Mouse (Mus musculus) heart, embryonic 11.5 days (tissue): Measurements from ENCODE around the gene Gm9733. TPM values are rescaled to one million over a fixed set of nuclear protein-coding genes. Genes with fewer than 3 reads are reported as not detected.

Source experiments
- ATAC-seq: fragments of 200-750 bp; cut with Nextera tagmentation; replicated peaks from 2 replicates; pipeline ENCODE4 v1.8.0; 2017; ENCODE audit warnings: moderate library complexity; ENCODE audit not compliant: insufficient number of reproducible peaks, low FRiP score, low TSS enrichment
- H3K27ac ChIP-seq: fragments of 300-500 bp; sonication (generic); 2 replicates; pipeline ENCODE4 v1.5.1; 2014; ENCODE audit warnings: mild to moderate bottlenecking, low read depth, low read length
- H3K27me3 ChIP-seq: fragments of 300-500 bp; sonication (generic); 2 replicates; pipeline ENCODE4 v1.6.1; 2014; ENCODE audit warnings: mild to moderate bottlenecking, low read length, mixed read lengths; ENCODE audit not compliant: control insufficient read depth, insufficient read depth
- H3K36me3 ChIP-seq: fragments of 300-500 bp; sonication (generic); 2 replicates; pipeline ENCODE4 v1.6.1; 2014; ENCODE audit warnings: mild to moderate bottlenecking, low read length, moderate library complexity, mixed read lengths; ENCODE audit not compliant: control insufficient read depth, insufficient read depth
- H3K4me1 ChIP-seq: fragments of 300-500 bp; sonication (generic); 2 replicates; pipeline ENCODE4 v1.6.1; 2014; ENCODE audit warnings: low read length; ENCODE audit not compliant: control insufficient read depth, insufficient read depth
- H3K4me2 ChIP-seq: fragments of 300-500 bp; sonication (generic); 2 replicates; pipeline ENCODE4 v1.6.1; 2014; ENCODE audit warnings: mild to moderate bottlenecking, moderate library complexity
- H3K4me3 ChIP-seq: fragments of 300-500 bp; sonication (generic); 2 replicates; pipeline ENCODE4 v1.5.1; 2014; ENCODE audit warnings: low read depth, low read length
- H3K9ac ChIP-seq: fragments of 300-500 bp; sonication (generic); 2 replicates; pipeline ENCODE4 v1.6.1; 2014; ENCODE audit warnings: mild to moderate bottlenecking, low read depth, low read length, moderate library complexity
- H3K9me3 ChIP-seq: fragments of 300-500 bp; sonication (generic); replicated peaks from 2 replicates; pipeline ENCODE4 v1.6.1; 2016; ENCODE audit warnings: low read length; ENCODE audit not compliant: control insufficient read depth
- WGBS: fragments of 180-500 bp; shearing (Covaris S2); extraction: QIAGEN DNeasy Blood & Tissue Kit; methylation state at CpG from one replicate; pipeline ENCODE4 v1.1.7; 2014; ENCODE audit not compliant: insufficient replicate concordance; 5-methylcytosine and 5-hydroxymethylcytosine counted together
- polyA plus RNA-seq: library from polyadenylated mRNA; unstranded; fragments of >200 nt; fragmentation: Nextera tagmentation; extraction: Ambion mirVana; gene quantifications from 2 replicates; pipeline ENCODE4 v1.2.1, GENCODE M21; 2014

The Gm9733 gene
- polyA plus RNA-seq, 1 experiment from 2014 or later: not detected

GRCm38 (mm10) chr3:15275899-15276526 lies 56.1 kb downstream of the Gm9733 start:
- 69% methylated on average over 5 of the region's 5 CpGs for WGBS
- Histone ChIP-seq H3K4me2 (no peak overlapping the region), H3K9me3 (no peaks in the 10 kb centered on the region), H3K27ac (no peak overlapping the region), H3K9ac (no peak overlapping the region), H3K36me3 (no peaks in the 10 kb centered on the region), H3K4me3 (no peak overlapping the region), H3K4me1 (no peaks in the 10 kb centered on the region), H3K27me3 (no peaks in the 10 kb centered on the region)
- ATAC-seq: no peak

GRCm38 (mm10) chr3:15264450-15264849 lies 67.7 kb downstream of the Gm9733 start:
- H3K36me3 ChIP-seq: no peaks in the 10 kb centered on the region
- no peak overlapping the region for H3K4me3 ChIP-seq
- no peak overlapping the region for H3K27ac ChIP-seq
- 11% methylated on average over 3 of the region's 3 CpGs for WGBS
- H3K27me3 ChIP-seq: no peaks in the 10 kb centered on the region
- H3K4me2 ChIP-seq: no peak overlapping the region
- no peaks in the 10 kb centered on the region for H3K4me1 ChIP-seq
- no peak overlapping the region for H3K9ac ChIP-seq
- no peak for ATAC-seq
- no peaks in the 10 kb centered on the region for H3K9me3 ChIP-seq

- H3K4me2 ChIP-seq: no peak overlapping the region
- H3K36me3 ChIP-seq: no peaks in the 10 kb centered on the region
- H3K4me3 ChIP-seq: no peak overlapping the region
- no peak overlapping the region for H3K9ac ChIP-seq
- H3K27ac ChIP-seq: no peak overlapping the region
- H3K4me1 ChIP-seq: no peaks in the 10 kb centered on the region
- ATAC-seq: no peak
- H3K27me3 ChIP-seq: no peaks in the 10 kb centered on the region
- WGBS: 69% methylated on average over 6 of the region's 6 CpGs
- H3K9me3 ChIP-seq: no peaks in the 10 kb centered on the region
Observed at GRCm38 (mm10) chr3:15255726-15256125, 76.4 kb downstream of the Gm9733 start.

Other genes starting within 250 kb of the Gm9733 start
- gene Sirpb1a, start 94.2 kb upstream of the Gm9733 start, polyA plus RNA-seq: not detected in 2 replicates
- gene Sirpb1b, start 242.8 kb upstream of the Gm9733 start, polyA plus RNA-seq: not detected in 2 replicates